Mouse (Mus musculus): Measurements from ENCODE around the gene Mgat2.

Gene Mgat2

DNA sequence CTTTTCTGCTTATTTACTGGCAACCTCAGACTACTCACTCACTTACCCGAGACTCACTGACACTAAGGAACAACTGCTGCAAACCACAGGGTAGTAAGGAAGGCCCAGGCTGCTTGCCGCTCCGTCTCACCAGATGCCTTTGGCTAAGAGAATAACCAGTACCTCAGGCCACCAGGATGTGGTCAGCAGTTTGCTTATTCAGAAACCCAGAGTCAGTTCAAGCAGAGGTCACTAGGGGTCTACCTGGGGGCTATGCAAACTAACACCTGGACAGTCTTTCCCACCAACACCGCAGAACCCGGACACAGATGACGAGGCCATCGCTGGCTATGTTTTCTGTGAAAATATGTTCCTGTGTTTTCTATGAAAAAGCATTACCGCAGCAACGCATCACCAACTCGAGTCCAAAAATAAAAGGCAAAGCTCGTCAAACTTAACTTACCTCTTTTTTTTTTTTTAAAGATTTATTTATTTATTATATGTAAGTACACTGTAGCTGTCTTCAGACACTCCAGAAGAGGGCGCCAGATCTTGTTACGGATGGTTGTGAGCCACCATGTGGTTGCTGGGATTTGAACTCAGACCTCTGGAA is 29.3 kb downstream of the Mgat2 start:
- no peak for DNase-seq (ENCODE audit: low spot score)

DNA sequence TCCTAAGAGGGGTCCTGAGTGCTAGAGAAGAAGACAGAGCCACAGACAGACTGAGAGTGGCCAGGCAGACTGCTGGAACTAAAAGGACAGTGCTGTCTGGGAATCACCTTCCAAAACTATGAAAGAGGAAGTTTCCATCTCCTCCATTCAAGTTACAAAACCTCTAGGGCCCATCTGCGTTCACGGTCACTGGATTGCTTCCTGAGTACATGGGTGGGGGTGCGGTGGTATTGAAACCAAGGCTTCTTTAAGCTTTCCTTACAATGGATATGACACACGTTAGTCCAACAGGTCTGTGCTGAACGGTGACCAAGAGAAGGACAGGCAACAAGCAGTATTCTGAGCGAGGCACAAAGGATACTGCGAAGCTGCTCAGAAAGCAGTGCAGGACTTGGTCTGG is 30.4 kb downstream of the Mgat2 start:
- DNase-seq (ENCODE audit: low spot score), result no peak

GRCm38 (mm10) chr12:69215000-69215785 is 31.2 kb downstream of the Mgat2 start:
- no peak for DNase-seq (ENCODE audit: low spot score)

DNA sequence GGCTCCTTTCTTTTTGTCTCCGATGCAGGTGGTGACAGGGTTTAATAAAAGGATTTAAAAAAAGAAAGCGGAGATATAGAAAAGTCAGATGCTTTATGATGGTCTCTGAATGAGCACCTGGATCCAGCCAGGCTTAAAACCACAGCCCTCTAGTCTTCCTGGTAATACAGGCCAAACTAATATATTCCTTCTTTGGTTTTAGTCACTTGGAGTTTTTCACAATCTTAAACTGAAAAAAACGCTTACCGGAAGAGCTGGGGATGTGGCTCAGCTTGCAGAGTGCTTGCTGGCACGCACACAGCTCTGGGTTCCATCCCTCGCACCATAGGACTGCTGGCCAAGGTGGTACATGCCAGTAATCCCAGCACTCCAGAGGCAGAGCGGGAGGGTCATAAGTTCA is 32.6 kb downstream of the Mgat2 start:
- no peak for DNase-seq (ENCODE audit: low spot score)

DNA sequence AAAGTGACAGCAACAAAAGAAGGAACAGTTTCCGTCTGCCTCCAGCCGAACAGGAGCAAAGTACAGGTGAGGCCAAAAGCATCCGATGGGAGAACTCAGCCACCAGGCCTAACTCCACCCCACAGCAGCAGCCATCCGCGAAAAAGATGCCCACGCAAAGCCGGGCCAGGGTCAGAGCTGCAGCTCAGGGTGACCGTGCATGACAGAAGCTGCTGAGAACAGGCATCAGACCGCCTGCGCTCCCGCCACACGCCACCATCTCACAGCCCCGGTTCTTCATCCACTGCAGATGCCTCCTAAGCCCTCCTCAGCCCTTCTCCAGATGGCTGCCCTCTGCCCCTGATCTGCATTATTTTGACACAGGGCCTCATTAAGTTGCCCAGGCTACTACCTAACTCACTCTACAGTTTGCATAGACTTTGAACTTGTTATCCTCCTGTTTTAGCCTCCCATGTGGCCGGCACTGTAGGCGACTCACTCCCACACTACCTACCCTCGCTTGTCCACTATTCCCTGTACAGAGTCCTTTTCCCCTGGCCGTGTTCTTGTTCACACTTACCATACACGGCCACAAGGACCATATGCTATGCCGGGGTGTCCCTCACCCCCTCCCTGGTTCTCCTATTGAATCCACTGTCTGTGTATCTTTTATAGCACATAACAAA is 36.8 kb downstream of the Mgat2 start:
- no peak for DNase-seq (ENCODE audit: low spot score)

DNA sequence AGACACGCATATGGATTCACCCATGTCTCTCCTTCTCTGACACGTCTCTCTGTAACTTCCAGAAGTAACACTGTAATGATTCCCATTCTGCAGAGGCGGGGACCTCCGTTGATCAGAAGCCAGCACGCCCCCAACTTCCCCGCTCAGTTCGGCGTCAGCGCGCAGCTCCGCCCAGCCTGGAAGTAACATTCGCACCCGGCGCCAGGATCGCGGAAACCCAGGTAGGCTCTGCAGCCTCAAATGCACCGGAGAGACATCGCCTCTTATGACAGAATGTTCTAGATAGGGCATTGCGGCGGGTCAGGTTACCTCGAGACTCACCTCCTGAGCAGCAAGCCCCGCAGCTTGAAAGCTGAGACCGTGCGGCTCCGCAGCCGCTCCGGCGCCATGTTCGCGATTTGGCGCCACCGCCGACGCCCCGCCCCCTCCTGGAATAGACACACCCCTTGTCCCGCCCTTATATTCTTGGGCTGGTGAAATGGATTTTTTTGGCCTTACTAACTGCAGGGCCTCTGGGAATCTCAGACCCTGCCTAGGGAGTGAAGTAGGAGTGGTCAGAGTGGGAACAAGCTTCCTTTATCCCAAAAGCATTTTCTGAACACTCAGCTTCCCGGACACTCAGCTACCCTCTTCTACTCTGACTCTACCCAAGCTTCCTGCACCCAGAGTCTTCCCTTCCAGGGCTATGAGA is 44.0 kb downstream of the Mgat2 start, which contains the start of gene Pole2:
TSS of gene Pole2 (minus strand) at position 420 of the 691 bp plus-strand sequence.
- peak; percentile 91 for DNase-seq (ENCODE audit: low spot score)

GRCm38 (mm10) chr12:69229251-69229650 is 45.3 kb downstream of the Mgat2 start:
- peak; percentile 24 for DNase-seq (ENCODE audit: low spot score)

DNA sequence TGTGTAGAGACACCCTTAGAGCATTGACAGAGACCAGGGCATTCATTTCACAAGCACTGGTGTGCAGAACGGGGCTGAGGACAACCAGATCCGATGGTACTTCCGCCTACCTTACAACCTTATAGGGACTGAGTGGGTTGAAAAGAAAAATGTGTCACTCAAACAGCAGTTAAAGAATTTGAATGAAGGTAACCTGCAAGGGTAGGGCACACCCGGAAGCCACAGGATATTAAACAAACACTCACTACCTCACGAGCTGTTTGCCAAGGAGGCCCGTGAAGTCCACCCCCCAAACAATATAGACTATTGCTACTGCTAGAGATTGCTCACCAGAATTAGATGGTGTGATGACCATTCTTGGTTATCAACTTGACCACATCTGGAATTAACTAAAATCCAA is 51.8 kb downstream of the Mgat2 start:
- no peak for DNase-seq (ENCODE audit: low spot score)

All from embryo, embryonic 10.5 days (tissue).